Mouse (Mus musculus) heart, embryonic 16.5 days (tissue): ENCODE data around the gene Ak5. TPM values are rescaled to one million over a fixed set of nuclear protein-coding genes. Genes with fewer than 3 reads are reported as not detected.

Experiments used
- ATAC-seq: fragments of 200-750 bp; cut with Nextera tagmentation; replicated peaks from 2 replicates; pipeline ENCODE4 v1.8.0; 2017; ENCODE audit warnings: moderate number of reproducible peaks; ENCODE audit not compliant: insufficient read depth, low FRiP score; ENCODE audit errors: extremely low read depth
- H3K27ac ChIP-seq: fragments of 300-500 bp; sonication (generic); 2 replicates; pipeline ENCODE4 v1.5.1; 2014; ENCODE audit warnings: mild to moderate bottlenecking, low read length, control low read depth, moderate library complexity
- H3K27me3 ChIP-seq: fragments of 300-500 bp; sonication (generic); 2 replicates; pipeline ENCODE4 v1.6.1; 2014; ENCODE audit warnings: low read length, mixed read lengths; ENCODE audit not compliant: control insufficient read depth, insufficient read depth
- H3K36me3 ChIP-seq: fragments of 300-500 bp; sonication (generic); 2 replicates; pipeline ENCODE4 v1.6.1; 2014; ENCODE audit not compliant: control insufficient read depth, insufficient read depth
- H3K4me1 ChIP-seq: fragments of 300-500 bp; sonication (generic); 2 replicates; pipeline ENCODE4 v1.6.1; 2014; ENCODE audit warnings: low read length, mixed read lengths; ENCODE audit not compliant: control insufficient read depth, insufficient read depth
- H3K4me2 ChIP-seq: fragments of 300-500 bp; sonication (generic); 2 replicates; pipeline ENCODE4 v1.6.1; 2014; ENCODE audit warnings: low read depth, mild to moderate bottlenecking, control low read depth, low read length
- H3K4me3 ChIP-seq: fragments of 300-500 bp; sonication (generic); 2 replicates; pipeline ENCODE4 v1.5.1; 2014; ENCODE audit warnings: mild to moderate bottlenecking, control low read depth, low read length
- H3K9ac ChIP-seq: fragments of 300-500 bp; sonication (generic); 2 replicates; pipeline ENCODE4 v1.6.1; 2014; ENCODE audit warnings: low read length, control low read depth
- H3K9me3 ChIP-seq: fragments of 300-500 bp; sonication (generic); replicated peaks from 2 replicates; pipeline ENCODE4 v1.6.1; 2016; ENCODE audit warnings: low read length; ENCODE audit not compliant: control insufficient read depth
- WGBS: fragments of 180-500 bp; shearing (Covaris S2); extraction: QIAGEN DNeasy Blood & Tissue Kit; methylation state at CpG from one replicate; pipeline ENCODE4 v1.1.7; 2014; 5-methylcytosine and 5-hydroxymethylcytosine counted together
- polyA plus RNA-seq: library from polyadenylated mRNA; unstranded; fragments of >200 nt; fragmentation: Nextera tagmentation; extraction: Ambion mirVana; gene quantifications from 2 replicates; pipeline ENCODE4 v1.2.1, GENCODE M21; 2015

Gene Ak5
- polyA plus RNA-seq, 1 experiment from 2014 or later: 1.4 TPM

- H3K9ac ChIP-seq: no peak overlapping the region
- ATAC-seq: no peak
Measured at GRCm38 (mm10) chr3:152699261-152699660, 31.1 kb upstream of the Ak5 start.

GRCm38 (mm10) chr3:152698017-152698416 is 29.9 kb upstream of the Ak5 start:
- H3K27me3 ChIP-seq: no peaks in the 10 kb centered on the region
- WGBS: 76% methylated on average over 5 of the region's 5 CpGs
- no peak for ATAC-seq
- no peak overlapping the region for H3K27ac ChIP-seq
- H3K9ac ChIP-seq: no peak overlapping the region
- no peak overlapping the region for H3K4me3 ChIP-seq
- no peak overlapping the region for H3K4me2 ChIP-seq
- H3K36me3 ChIP-seq: no peaks in the 10 kb centered on the region
- no peaks in the 10 kb centered on the region for H3K9me3 ChIP-seq
- no peaks in the 10 kb centered on the region for H3K4me1 ChIP-seq

More at GRCm38 (mm10) chr3:152699261-152699660, 31.1 kb upstream of the Ak5 start:
- Histone ChIP-seq H3K27ac (no peak overlapping the region), H3K27me3 (no peaks in the 10 kb centered on the region), H3K4me3 (no peak overlapping the region), H3K9me3 (no peaks in the 10 kb centered on the region), H3K36me3 (no peaks in the 10 kb centered on the region), H3K4me2 (no peak overlapping the region), H3K4me1 (no peaks in the 10 kb centered on the region)
- WGBS: 43% methylated on average over 8 of the region's 8 CpGs

GRCm38 (mm10) chr3:152694950-152695349 is 26.8 kb upstream of the Ak5 start:
- Histone ChIP-seq H3K27ac (no peak overlapping the region), H3K27me3 (no peaks in the 10 kb centered on the region), H3K4me3 (no peak overlapping the region), H3K36me3 (no peaks in the 10 kb centered on the region), H3K9me3 (no peaks in the 10 kb centered on the region), H3K9ac (no peak overlapping the region), H3K4me2 (no peak overlapping the region), H3K4me1 (no peaks in the 10 kb centered on the region)
- no peak for ATAC-seq
- WGBS: 79% methylated on average over 3 of the region's 3 CpGs

- WGBS: 73% methylated on average over 9 of the region's 9 CpGs
- Histone ChIP-seq H3K4me2 (no peak overlapping the region), H3K9me3 (no peaks in the 10 kb centered on the region), H3K9ac (no peak overlapping the region), H3K27me3 (no peaks in the 10 kb centered on the region), H3K4me1 (no peaks in the 10 kb centered on the region), H3K36me3 (no peaks in the 10 kb centered on the region), H3K4me3 (no peak overlapping the region), H3K27ac (no peak overlapping the region)
- ATAC-seq: no peak
Measured at GRCm38 (mm10) chr3:152689105-152689504, 20.9 kb upstream of the Ak5 start.

GRCm38 (mm10) chr3:152688532-152688931 is 20.4 kb upstream of the Ak5 start:
- no peak overlapping the region for H3K4me2 ChIP-seq
- no peak for ATAC-seq
- no peak overlapping the region for H3K27ac ChIP-seq
- H3K4me1 ChIP-seq: no peaks in the 10 kb centered on the region
- H3K4me3 ChIP-seq: no peak overlapping the region
- H3K9ac ChIP-seq: no peak overlapping the region
- H3K36me3 ChIP-seq: no peaks in the 10 kb centered on the region
- WGBS: 64% methylated on average over 5 of the region's 5 CpGs
- no peaks in the 10 kb centered on the region for H3K27me3 ChIP-seq
- H3K9me3 ChIP-seq: no peaks in the 10 kb centered on the region

GRCm38 (mm10) chr3:152674663-152675062 is 6.5 kb upstream of the Ak5 start:
- Histone ChIP-seq H3K9ac (no peak overlapping the region), H3K27ac (no peak overlapping the region), H3K36me3 (no peaks in the 10 kb centered on the region), H3K4me3 (no peak overlapping the region), H3K4me1 (no peaks in the 10 kb centered on the region), H3K27me3 (peaks cover 3% of the 10 kb centered on the region; the same call in 1 of the 2 replicates), H3K4me2 (no peak overlapping the region), H3K9me3 (no peaks in the 10 kb centered on the region)
- WGBS: 55% methylated on average over 6 of the region's 6 CpGs
- no peak for ATAC-seq

- Histone ChIP-seq H3K9me3 (no peaks in the 10 kb centered on the region), H3K4me3 (no peak overlapping the region), H3K27me3 (peaks cover 32% of the 10 kb centered on the region), H3K4me2 (no peak overlapping the region), H3K4me1 (peaks cover 6% of the 10 kb centered on the region), H3K27ac (no peak overlapping the region), H3K9ac (no peak overlapping the region), H3K36me3 (no peaks in the 10 kb centered on the region)
- no peak for ATAC-seq
- WGBS: 71% methylated on average over 3 of the region's 3 CpGs
Measured at GRCm38 (mm10) chr3:152669783-152670182, 1.6 kb upstream of the Ak5 start.

- Histone ChIP-seq H3K4me1 (peaks cover 6% of the 10 kb centered on the region), H3K9me3 (no peaks in the 10 kb centered on the region), H3K4me2 (no peak overlapping the region), H3K36me3 (no peaks in the 10 kb centered on the region), H3K27me3 (peaks cover 32% of the 10 kb centered on the region), H3K27ac (no peak overlapping the region), H3K4me3 (no peak overlapping the region), H3K9ac (no peak overlapping the region)
- 76% methylated on average over 2 of the region's 2 CpGs for WGBS
- no peak for ATAC-seq
Measured at GRCm38 (mm10) chr3:152668793-152669192, 633 bp upstream of the Ak5 start.

GRCm38 (mm10) chr3:152667356-152668211 is 576 bp downstream of the Ak5 start:
- under 1% methylated on average over 66 of the region's 82 CpGs for WGBS
- Histone ChIP-seq H3K9me3 (no peaks in the 10 kb centered on the region), H3K4me2 (peak overlapping the region; percentile 89), H3K9ac (peak overlapping the region; percentile 27; the same call in 1 of the 2 replicates), H3K4me3 (peak overlapping the region; percentile 55), H3K4me1 (peaks cover 6% of the 10 kb centered on the region), H3K27me3 (peaks cover 32% of the 10 kb centered on the region), H3K36me3 (no peaks in the 10 kb centered on the region), H3K27ac (no peak overlapping the region)
- ATAC-seq: no peak
